Mouse (Mus musculus) forebrain, embryonic 12.5 days (tissue): Measurements from ENCODE around the gene Gm45623. TPM values are rescaled to one million over a fixed set of nuclear protein-coding genes. Genes with fewer than 3 reads are reported as not detected.
A peak's percentile ranks its signal among the peaks of the same experiment; 100 is the strongest.

Source experiments
- ATAC-seq: fragments of 200-750 bp; cut with Nextera tagmentation; 2 replicates; pipeline ENCODE4 v1.8.0; 2017; ENCODE audit warnings: moderate TSS enrichment; ENCODE audit not compliant: low FRiP score
- H3K27ac ChIP-seq: fragments of 300-500 bp; sonication (generic); 2 replicates; pipeline ENCODE4 v1.5.1; 2016; ENCODE audit warnings: mild to moderate bottlenecking
- H3K27me3 ChIP-seq: fragments of 300-500 bp; sonication (generic); 2 replicates; pipeline ENCODE4 v1.6.1; 2016; ENCODE audit warnings: mild to moderate bottlenecking
- H3K36me3 ChIP-seq: fragments of 300-500 bp; sonication (generic); replicated peaks from 2 replicates; pipeline ENCODE4 v1.6.1; 2016; ENCODE audit warnings: mild to moderate bottlenecking
- H3K4me1 ChIP-seq: fragments of 300-500 bp; sonication (generic); 2 replicates; pipeline ENCODE4 v1.6.1; 2016
- H3K4me2 ChIP-seq: fragments of 300-500 bp; sonication (generic); 2 replicates; pipeline ENCODE4 v1.6.1; 2016; ENCODE audit warnings: mild to moderate bottlenecking, moderate library complexity
- H3K4me3 ChIP-seq: fragments of 300-500 bp; sonication (generic); replicated peaks from 2 replicates; pipeline ENCODE4 v1.5.1; 2016; ENCODE audit warnings: mild to moderate bottlenecking
- H3K9ac ChIP-seq: fragments of 300-500 bp; sonication (generic); 2 replicates; pipeline ENCODE4 v1.6.1; 2016; ENCODE audit warnings: mild to moderate bottlenecking
- H3K9me3 ChIP-seq: fragments of 300-500 bp; sonication (generic); 2 replicates; pipeline ENCODE4 v1.6.1; 2016
- WGBS: fragments of 180-500 bp; shearing (Covaris S2); methylation state at CpG from one replicate; pipeline ENCODE4 v1.1.7; 2016; 5-methylcytosine and 5-hydroxymethylcytosine counted together
- polyA plus RNA-seq: library from polyadenylated mRNA; unstranded; fragments of >200 nt; fragmentation: Nextera tagmentation; extraction: Ambion mirVana; gene quantifications from 2 replicates; pipeline ENCODE4 v1.2.1, GENCODE M21; 2016

Gene Gm45623
- polyA plus RNA-seq, 1 experiment from 2014 or later: 0.38 TPM

GRCm38 (mm10) chr13:56707606-56708005 is 46.0 kb downstream of the Gm45623 start:
- Histone ChIP-seq H3K9me3 (no peaks in the 10 kb centered on the region), H3K4me2 (no peak overlapping the region), H3K36me3 (peaks cover 31% of the 10 kb centered on the region), H3K27me3 (no peaks in the 10 kb centered on the region), H3K27ac (no peak overlapping the region), H3K4me1 (peaks cover 36% of the 10 kb centered on the region), H3K4me3 (no peak overlapping the region), H3K9ac (no peak overlapping the region)
- no peak for ATAC-seq
- 80% methylated on average over 4 of the region's 4 CpGs for WGBS

GRCm38 (mm10) chr13:56707111-56707510 is 46.5 kb downstream of the Gm45623 start:
- Histone ChIP-seq H3K9ac (no peak overlapping the region), H3K36me3 (peaks cover 26% of the 10 kb centered on the region), H3K27me3 (no peaks in the 10 kb centered on the region), H3K4me1 (peaks cover 41% of the 10 kb centered on the region), H3K9me3 (no peaks in the 10 kb centered on the region), H3K27ac (no peak overlapping the region), H3K4me2 (no peak overlapping the region), H3K4me3 (no peak overlapping the region)
- 94% methylated on average over 4 of the region's 4 CpGs for WGBS
- no peak for ATAC-seq

GRCm38 (mm10) chr13:56704596-56704995 is 49.0 kb downstream of the Gm45623 start:
- Histone ChIP-seq H3K9me3 (no peaks in the 10 kb centered on the region), H3K27me3 (no peaks in the 10 kb centered on the region), H3K36me3 (peaks cover 21% of the 10 kb centered on the region), H3K9ac (peak overlapping the region; percentile 96), H3K27ac (no peak overlapping the region), H3K4me3 (peak overlapping the region; percentile 78), H3K4me1 (peaks cover 44% of the 10 kb centered on the region), H3K4me2 (peak overlapping the region; percentile 78)
- ATAC-seq: no peak
- WGBS: 72% methylated on average over 2 of the region's 2 CpGs

- peaks cover 15% of the 10 kb centered on the region for H3K36me3 ChIP-seq
- H3K4me1 ChIP-seq: peaks cover 46% of the 10 kb centered on the region
- H3K27ac ChIP-seq: peak overlapping the region; percentile 99
- H3K9me3 ChIP-seq: no peaks in the 10 kb centered on the region
- peak overlapping the region; percentile 96 for H3K9ac ChIP-seq
- no peaks in the 10 kb centered on the region for H3K27me3 ChIP-seq
- WGBS: 1% methylated on average over 11 of the region's 11 CpGs
- peak overlapping the region; percentile 78 for H3K4me3 ChIP-seq
- peak overlapping the region; percentile 78 for H3K4me2 ChIP-seq
- ATAC-seq: peak; percentile 24
Observed at GRCm38 (mm10) chr13:56703871-56704321, 49.7 kb downstream of the Gm45623 start.

GRCm38 (mm10) chr13:56703222-56703870 is 50.3 kb downstream of the Gm45623 start:
- Histone ChIP-seq H3K4me1 (peaks cover 52% of the 10 kb centered on the region), H3K36me3 (peaks cover 10% of the 10 kb centered on the region), H3K9me3 (no peaks in the 10 kb centered on the region), H3K4me2 (peak overlapping the region; percentile 78), H3K27me3 (no peaks in the 10 kb centered on the region), H3K27ac (peak overlapping the region; percentile 99), H3K9ac (peak overlapping the region; percentile 96), H3K4me3 (peak overlapping the region; percentile 78)
- WGBS: under 1% methylated on average over 65 of the region's 80 CpGs
- ATAC-seq: peak; percentile 80

GRCm38 (mm10) chr13:56702469-56703221 is 51.0 kb downstream of the Gm45623 start, which contains the start of gene Smad5:
Smad5 (plus strand) TSS chr13:56703010.
- Histone ChIP-seq H3K4me2 (peak within 1 kb of the TSS; percentile 78), H3K4me3 (peak within 1 kb of the TSS; percentile 78), H3K27ac (peak within 1 kb of the TSS; percentile 99), H3K9me3 (no peaks in the 10 kb centered on the region), H3K9ac (peak within 1 kb of the TSS; percentile 96), H3K27me3 (no peaks in the 10 kb centered on the region), H3K36me3 (peaks cover 6% of the 10 kb centered on the region), H3K4me1 (peaks cover 56% of the 10 kb centered on the region)
- peak; percentile 81 for ATAC-seq
- 3% methylated on average over 61 of the region's 62 CpGs for WGBS

Other genes starting within 250 kb of the Gm45623 start
- 2.0 and 2.4 TPM in 2 replicates for gene Fbxl21, start 231.4 kb downstream of the Gm45623 start, polyA plus RNA-seq
- gene Lect2, start 205.3 kb downstream of the Gm45623 start, polyA plus RNA-seq: not detected in 2 replicates
- 21.4 and 24.0 TPM in 2 replicates for gene Tgfbi, start 144.3 kb downstream of the Gm45623 start, polyA plus RNA-seq
- 46.3 and 51.0 TPM in 2 replicates for gene Smad5, start 50.8 kb downstream of the Gm45623 start, polyA plus RNA-seq
- 0.92 and 0.94 TPM in 2 replicates for gene Trpc7, start 142.2 kb upstream of the Gm45623 start, polyA plus RNA-seq